In the genomic region with DNA sequence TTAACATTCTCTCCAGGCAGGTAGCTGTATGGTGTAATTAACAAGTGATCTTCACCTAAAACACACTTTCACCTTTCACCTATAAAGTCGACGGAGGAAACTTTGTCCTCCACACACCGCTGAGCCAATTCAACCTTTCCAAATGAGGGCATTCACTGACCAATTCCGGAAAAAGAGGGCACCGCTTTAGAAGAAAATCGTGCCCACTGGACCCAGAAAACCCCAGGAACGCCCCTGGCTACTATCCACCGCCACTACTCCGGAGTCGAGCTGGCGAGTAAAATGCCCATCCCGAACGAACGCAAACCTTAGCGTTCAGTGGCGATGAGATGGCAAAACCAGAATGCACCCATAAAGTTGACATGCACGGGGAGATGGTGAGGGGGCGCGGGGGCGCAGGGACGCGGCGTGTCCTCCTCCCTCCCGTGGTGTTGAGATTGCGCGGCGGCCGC, we compare ENCODE assay signal across 8 mouse cellular contexts. TPM values are rescaled to one million over a fixed set of nuclear protein-coding genes. Genes with fewer than 3 reads are reported as not detected.
DNase-seq lines count a peak whose midpoint lies in the region; ATAC-seq lines count a peak whose summit lies in the region.

No protein-coding gene starts in this region.

- H3K36me3 ChIP-seq in neural tube, embryonic 11.5 days (ENCODE audit: control insufficient read depth, insufficient read depth, low read length), result no peaks in the 10 kb centered on the region
- no peaks in the 10 kb centered on the region for H3K36me3 ChIP-seq in forebrain, embryonic 11.5 days (ENCODE audit: control insufficient read depth, insufficient read depth, low read length)
- no peaks in the 10 kb centered on the region for H3K36me3 ChIP-seq in kidney, embryonic 14.5 days (ENCODE audit: control insufficient read depth, insufficient read depth, low read length)
- H3K36me3 ChIP-seq in midbrain, embryonic 12.5 days, result no peaks in the 10 kb centered on the region

- H3K9ac ChIP-seq in neural tube, embryonic 11.5 days (ENCODE audit: low read length), result peak overlapping the region; percentile 92
- peak overlapping the region; percentile 91 for H3K9ac ChIP-seq in forebrain, embryonic 11.5 days (ENCODE audit: low read length)
- peak overlapping the region; percentile 95 for H3K9ac ChIP-seq in kidney, embryonic 14.5 days (ENCODE audit: low read depth, low read length)
- H3K9ac ChIP-seq in midbrain, embryonic 12.5 days (replicated peaks), result peak overlapping the region; percentile 80

- H3K27ac ChIP-seq in neural tube, embryonic 11.5 days (ENCODE audit: low read depth, low read length), result peak overlapping the region; percentile 93
- peak overlapping the region; percentile 95 for H3K27ac ChIP-seq in forebrain, embryonic 11.5 days (ENCODE audit: low read depth, low read length)
- peak overlapping the region; percentile 98 for H3K27ac ChIP-seq in kidney, embryonic 14.5 days (ENCODE audit: low read depth, low read length)
- peak overlapping the region; percentile 97 for H3K27ac ChIP-seq in midbrain, embryonic 12.5 days (replicated peaks)

- WGBS in neural tube, embryonic 11.5 days, result under 1% methylated on average over 27 of the region's 28 CpGs
- 1% methylated on average over 27 of the region's 28 CpGs for WGBS in forebrain, embryonic 11.5 days
- WGBS in kidney, embryonic 14.5 days, result under 1% methylated on average over 28 of the region's 28 CpGs
- 1% methylated on average over 28 of the region's 28 CpGs for WGBS in midbrain, embryonic 12.5 days

- no peaks in the 10 kb centered on the region for H3K9me3 ChIP-seq in neural tube, embryonic 11.5 days (ENCODE audit: control insufficient read depth, low read length)
- no peaks in the 10 kb centered on the region for H3K9me3 ChIP-seq in forebrain, embryonic 11.5 days (ENCODE audit: control insufficient read depth, low read length)
- H3K9me3 ChIP-seq in kidney, embryonic 14.5 days (ENCODE audit: control insufficient read depth, low read length), result no peaks in the 10 kb centered on the region
- no peaks in the 10 kb centered on the region for H3K9me3 ChIP-seq in midbrain, embryonic 12.5 days

- H3K4me2 ChIP-seq in neural tube, embryonic 11.5 days (ENCODE audit: low read depth), result peak overlapping the region; percentile 74
- H3K4me2 ChIP-seq in forebrain, embryonic 11.5 days (ENCODE audit: low read depth, low read length, severe bottlenecking), result peak overlapping the region; percentile 59
- H3K4me2 ChIP-seq in kidney, embryonic 14.5 days (replicated peaks; ENCODE audit: low read depth, low read length), result peak overlapping the region; percentile 64
- H3K4me2 ChIP-seq in midbrain, embryonic 12.5 days (replicated peaks), result peak overlapping the region; percentile 62

- DNase-seq in neural tube, embryonic 11.5 days (ENCODE audit: low spot score), result no peak
- DNase-seq in neural tube, embryonic 10.5 days (ENCODE audit: extremely low spot score, low spot score), result no peak
- no peak for DNase-seq in forebrain, embryonic 11.5 days (ENCODE audit: low spot score)
- DNase-seq in cerebellum, postnatal 36 days, result no peak
- no peak for DNase-seq in adrenal gland, adult 18-20 months (ENCODE audit: low spot score in 2 of 2)
- no peak for DNase-seq in spleen, adult 12 weeks (ENCODE audit: low spot score)

- peak; percentile 28; the same call in 1 of the 2 replicates for ATAC-seq in neural tube, embryonic 11.5 days (ENCODE audit: insufficient read depth, low FRiP score, low TSS enrichment)
- ATAC-seq in forebrain, embryonic 11.5 days (replicated peaks; ENCODE audit: low FRiP score), result no peak
- no peak; the same call in 1 of the 2 replicates for ATAC-seq in kidney, embryonic 14.5 days (ENCODE audit: low FRiP score, low TSS enrichment)
- no peak for ATAC-seq in midbrain, embryonic 12.5 days (ENCODE audit: low FRiP score, low read depth)

- H3K4me3 ChIP-seq in neural tube, embryonic 11.5 days (ENCODE audit: low read depth, low read length), result peak overlapping the region; percentile 82
- peak overlapping the region; percentile 76 for H3K4me3 ChIP-seq in forebrain, embryonic 11.5 days (ENCODE audit: low read depth, low read length)
- peak overlapping the region; percentile 89 for H3K4me3 ChIP-seq in kidney, embryonic 14.5 days (ENCODE audit: low read length)
- peak overlapping the region; percentile 84 for H3K4me3 ChIP-seq in midbrain, embryonic 12.5 days

- H3K27me3 ChIP-seq in neural tube, embryonic 11.5 days (ENCODE audit: control insufficient read depth, insufficient read depth, low read length), result no peaks in the 10 kb centered on the region
- no peaks in the 10 kb centered on the region for H3K27me3 ChIP-seq in forebrain, embryonic 11.5 days (ENCODE audit: control insufficient read depth, insufficient read depth, low read length)
- H3K27me3 ChIP-seq in kidney, embryonic 14.5 days (ENCODE audit: control insufficient read depth, insufficient read depth, low read length), result no peaks in the 10 kb centered on the region
- no peaks in the 10 kb centered on the region for H3K27me3 ChIP-seq in midbrain, embryonic 12.5 days

- peaks cover 10% of the 10 kb centered on the region; the same call in 1 of the 2 replicates for H3K4me1 ChIP-seq in neural tube, embryonic 11.5 days (ENCODE audit: control insufficient read depth, insufficient read depth, low read length)
- H3K4me1 ChIP-seq in forebrain, embryonic 11.5 days (replicated peaks; ENCODE audit: control insufficient read depth, insufficient read depth, low read length), result peaks cover 6% of the 10 kb centered on the region; the same call in 1 of the 2 replicates
- peaks cover 9% of the 10 kb centered on the region for H3K4me1 ChIP-seq in kidney, embryonic 14.5 days (ENCODE audit: control insufficient read depth, insufficient read depth, low read length)
- H3K4me1 ChIP-seq in midbrain, embryonic 12.5 days, result peaks cover 13% of the 10 kb centered on the region

RNA-seq across cellular contexts. Expression of gene Abcd3, which starts 0.7 kb away (rescaled TPM):
- polyA plus RNA-seq in neural tube, embryonic 11.5 days (2014; fragmentation: Nextera tagmentation; extraction: Ambion mirVana), result 59.4 and 61.7 TPM in 2 replicates
- polyA plus RNA-seq in forebrain, embryonic 11.5 days (2014; fragmentation: Nextera tagmentation; extraction: Ambion mirVana), result 58.1 and 59.0 TPM in 2 replicates
- 35.7 and 70.8 TPM in 2 replicates for polyA plus RNA-seq in kidney, embryonic 14.5 days (2014; fragmentation: Nextera tagmentation; extraction: Ambion mirVana)
- 59.0 and 62.8 TPM in 2 replicates for polyA plus RNA-seq in midbrain, embryonic 12.5 days (2016; fragmentation: Nextera tagmentation; extraction: Ambion mirVana)
- total RNA-seq in adrenal gland, adult 18-20 months (2021), result 100 to 1,000 TPM in 1 of 2 experiments, 10 to 100 TPM in 1; 96.6 to 100 TPM
